Mouse (Mus musculus) heart, adult 11 months (tissue): ENCODE data around the gene Olfr155.

Experiments used
- DNase-seq: peaks from one replicate; pipeline ENCODE4 v3.0.0; 2022

Olfr155 gene

GRCm38 (mm10) chr4:43851265-43851664 lies at the start of gene Olfr155:
Olfr155 (plus strand) TSS chr4:43851565.
- no peak for DNase-seq

- DNase-seq, result peak; percentile 78
Observed at GRCm38 (mm10) chr4:43822896-43823550, 28.3 kb upstream of the Olfr155 start.

GRCm38 (mm10) chr4:43823845-43824337 lies 27.5 kb upstream of the Olfr155 start, which contains the start of gene Olfr156:
Olfr156 (minus strand) TSS chr4:43823895.
- DNase-seq, result peak; percentile 58

GRCm38 (mm10) chr4:43828806-43829205 lies 22.6 kb upstream of the Olfr155 start:
- DNase-seq, result no peak

- DNase-seq, result peak; percentile 62
Observed at GRCm38 (mm10) chr4:43832031-43832430, 19.3 kb upstream of the Olfr155 start.

GRCm38 (mm10) chr4:43833752-43834151 lies 17.6 kb upstream of the Olfr155 start:
- peak; percentile 13 for DNase-seq

GRCm38 (mm10) chr4:43834749-43835148 lies 16.6 kb upstream of the Olfr155 start:
- peak; percentile 69 for DNase-seq

GRCm38 (mm10) chr4:43838326-43838725 lies 13.0 kb upstream of the Olfr155 start:
- DNase-seq, result peak; percentile 58

GRCm38 (mm10) chr4:43840101-43840500 lies 11.3 kb upstream of the Olfr155 start, which contains the start of gene Olfr157:
Olfr157 (minus strand) TSS chr4:43840201.
- no peak for DNase-seq

- peak; percentile 58 for DNase-seq
Observed at GRCm38 (mm10) chr4:43854101-43854500, 2.7 kb downstream of the Olfr155 start.

GRCm38 (mm10) chr4:43859886-43860285 lies 8.5 kb downstream of the Olfr155 start:
- DNase-seq, result peak; percentile 84

GRCm38 (mm10) chr4:43860744-43861519 lies 9.6 kb downstream of the Olfr155 start:
- peak; percentile 90 for DNase-seq

- DNase-seq, result peak; percentile 75
Observed at GRCm38 (mm10) chr4:43863298-43863697, 11.9 kb downstream of the Olfr155 start.

GRCm38 (mm10) chr4:43869821-43870220 lies 18.5 kb downstream of the Olfr155 start:
- peak; percentile 61 for DNase-seq

GRCm38 (mm10) chr4:43874501-43874900 lies 23.1 kb downstream of the Olfr155 start:
- DNase-seq, result no peak

GRCm38 (mm10) chr4:43875160-43875918 lies 24.0 kb downstream of the Olfr155 start, which contains the start of gene Reck:
Reck (plus strand) TSS chr4:43875530.
- peak; percentile 99 for DNase-seq

GRCm38 (mm10) chr4:43875919-43876411 lies 24.6 kb downstream of the Olfr155 start:
- peak; percentile 89 for DNase-seq

- peak; percentile 56 for DNase-seq
Observed at GRCm38 (mm10) chr4:43877230-43877629, 25.9 kb downstream of the Olfr155 start.

GRCm38 (mm10) chr4:43878121-43878776 lies 26.9 kb downstream of the Olfr155 start:
- DNase-seq, result peak; percentile 93

- DNase-seq, result peak; percentile 51
Observed at GRCm38 (mm10) chr4:43879566-43879965, 28.2 kb downstream of the Olfr155 start.

- DNase-seq, result peak; percentile 73
Observed at GRCm38 (mm10) chr4:43884196-43884595, 32.8 kb downstream of the Olfr155 start.

- DNase-seq, result no peak
Observed at GRCm38 (mm10) chr4:43891247-43891646, 39.9 kb downstream of the Olfr155 start.
